Mouse (Mus musculus) embryo, embryonic 9.5 days (tissue): Measurements from ENCODE around the gene Pdhb.

Experiments
- DNase-seq: peaks from one replicate; pipeline ENCODE4 v3.0.0-alpha.2; 2017; ENCODE audit errors: extremely low spot score

Pdhb gene

DNA sequence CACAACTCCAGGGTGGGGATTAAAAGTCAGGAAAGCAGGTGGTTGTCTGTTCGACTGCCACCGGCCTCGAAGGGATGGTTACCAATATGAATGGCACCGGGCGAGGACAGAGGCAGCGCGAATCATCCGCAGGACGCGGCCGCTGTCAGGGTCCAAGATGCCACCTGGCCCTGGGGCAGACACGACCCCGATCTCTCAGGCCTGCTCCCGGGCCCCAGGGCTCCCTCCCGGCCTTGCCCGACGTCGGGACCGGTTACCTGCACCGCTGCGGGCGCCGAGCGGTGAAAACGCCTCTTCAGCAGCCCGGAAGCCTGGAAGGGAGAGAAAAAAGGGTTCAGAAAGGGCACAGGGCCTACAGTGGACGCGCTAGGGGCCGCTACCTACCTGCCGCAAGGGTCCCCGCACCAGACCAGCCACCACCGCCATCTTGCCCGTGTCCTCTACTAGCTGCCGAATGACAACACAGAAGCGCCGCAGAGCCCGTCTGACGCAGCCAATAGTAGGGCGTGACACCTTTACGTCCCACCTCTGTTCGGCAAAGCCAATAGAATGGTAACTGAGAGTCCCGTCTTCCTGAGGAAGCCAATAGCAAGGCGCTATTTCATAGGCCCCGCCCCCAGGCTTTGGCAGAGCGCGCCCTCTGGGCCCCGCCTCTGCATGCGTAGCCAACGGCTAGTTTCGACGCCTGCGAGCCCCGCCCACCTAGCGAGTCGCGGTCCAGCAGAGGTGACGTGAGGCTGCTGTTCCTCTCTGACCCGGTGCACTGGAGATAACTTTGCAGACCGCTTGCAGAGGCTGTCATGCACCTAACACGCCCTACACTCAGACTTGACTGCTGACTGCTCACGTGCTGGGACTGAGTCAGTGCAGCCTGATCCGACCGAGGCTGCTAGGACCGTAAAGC lies at the start of gene Pdhb:
Pdhb (minus strand) TSS at position 519 of the 904 bp plus-strand sequence.
- DNase-seq: peak; percentile 95

DNA sequence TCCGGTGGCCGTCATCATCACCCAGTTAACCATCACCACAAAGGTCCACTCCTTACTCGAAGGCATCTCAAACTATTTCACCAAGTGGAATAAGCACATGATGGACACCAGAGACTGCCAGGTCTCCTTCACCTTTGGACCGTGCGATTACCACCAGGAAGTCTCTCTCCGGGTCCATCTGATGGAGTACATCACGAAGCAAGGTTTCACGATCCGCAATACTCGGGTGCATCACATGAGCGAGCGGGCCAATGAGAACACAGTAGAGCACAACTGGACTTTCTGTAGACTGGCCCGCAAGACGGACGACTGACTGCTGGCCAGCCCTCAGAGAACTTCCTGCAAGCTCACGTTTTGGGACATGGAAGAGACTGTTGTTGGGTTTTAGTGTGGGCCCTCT lies 49.7 kb upstream of the Pdhb start:
- DNase-seq: no peak

DNA sequence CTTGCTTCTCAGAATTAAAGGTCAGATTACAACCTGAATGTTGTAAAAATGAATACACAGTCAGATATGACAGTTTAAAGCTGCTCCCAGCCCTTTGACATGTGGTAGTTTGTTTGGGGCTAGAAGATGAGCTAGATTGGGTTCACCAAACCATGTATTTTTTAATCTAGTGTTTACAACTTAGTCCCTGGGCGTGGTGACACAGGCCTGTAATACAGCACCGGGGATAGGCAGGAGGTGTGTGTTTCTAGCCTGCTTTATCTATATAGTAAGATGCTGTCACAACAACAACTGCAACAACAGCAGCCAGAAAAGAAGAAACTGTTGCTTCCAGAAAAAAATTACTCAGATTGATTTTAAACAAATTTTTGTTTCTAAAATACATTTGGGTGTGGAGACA lies 48.1 kb upstream of the Pdhb start:
- no peak for DNase-seq

DNA sequence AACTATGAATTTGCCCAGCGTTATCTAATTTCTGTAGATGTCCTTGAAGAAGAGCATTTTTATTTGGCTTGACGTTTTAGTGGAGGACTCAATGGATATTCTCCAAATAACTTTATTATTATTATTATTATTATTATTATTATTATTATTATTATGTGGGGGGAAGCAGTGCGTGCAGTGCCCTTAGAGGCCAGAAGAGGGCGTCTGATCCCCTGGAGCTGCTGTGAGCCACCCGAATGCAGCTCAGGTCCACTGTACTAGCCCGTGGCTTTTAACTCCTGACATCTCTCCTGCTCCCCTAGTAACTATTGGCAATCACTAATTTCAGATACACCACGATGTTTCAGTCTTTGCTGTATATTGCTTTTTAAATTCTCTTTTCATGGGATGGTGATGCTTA lies 47.5 kb upstream of the Pdhb start:
- DNase-seq: no peak

DNA sequence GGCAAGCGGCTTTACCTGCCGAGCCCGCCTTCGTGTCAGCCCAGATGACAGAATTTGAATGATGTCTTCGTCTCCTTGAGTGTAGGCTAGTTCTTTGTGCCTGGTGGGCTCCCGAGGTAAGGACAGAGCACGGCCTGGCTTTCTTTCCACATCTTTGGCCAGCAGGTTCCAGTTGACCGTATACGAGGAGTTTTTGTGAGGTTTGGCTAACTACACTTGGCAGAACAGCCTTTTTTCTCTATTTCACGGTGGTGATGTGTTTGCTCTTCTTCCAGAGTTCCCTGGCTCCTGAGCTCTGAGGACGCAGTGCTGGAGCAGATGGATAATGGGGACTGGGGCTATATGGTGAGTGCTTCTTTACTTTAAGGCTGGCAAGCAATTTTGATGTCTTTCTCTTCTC lies 47.1 kb upstream of the Pdhb start:
- no peak for DNase-seq

DNA sequence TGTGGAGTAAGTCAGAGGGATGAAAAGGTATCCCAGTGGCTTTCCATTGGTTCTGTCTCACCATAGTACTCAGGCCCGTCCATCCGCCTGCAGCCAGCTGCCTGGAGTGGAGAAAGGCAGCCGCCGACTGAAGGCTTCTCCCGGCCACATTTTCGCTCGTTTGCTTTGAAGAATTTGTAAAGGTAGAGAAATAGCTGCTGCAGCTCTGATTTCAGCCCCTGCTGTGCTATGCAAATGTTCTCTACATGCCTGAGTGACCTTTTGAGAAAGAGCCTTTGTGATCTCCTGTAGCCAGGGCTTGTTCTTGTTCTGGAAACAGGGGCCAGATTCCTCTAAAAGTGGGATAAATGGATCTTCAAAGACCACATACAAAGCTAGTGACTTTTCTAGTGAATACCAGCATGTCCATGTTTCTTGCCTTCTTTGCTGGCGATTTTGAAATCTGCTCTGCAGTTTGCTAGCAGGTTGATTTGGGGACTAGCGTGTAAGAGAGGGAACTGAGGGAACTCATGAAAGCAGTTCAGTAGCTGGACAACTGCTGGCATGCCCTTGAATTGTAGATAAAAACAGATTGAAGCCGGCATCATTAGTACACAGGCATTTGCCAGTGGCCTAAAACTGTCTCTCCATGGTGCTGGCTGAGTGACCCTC lies 46.0 kb upstream of the Pdhb start:
- DNase-seq: peak; percentile 57

DNA sequence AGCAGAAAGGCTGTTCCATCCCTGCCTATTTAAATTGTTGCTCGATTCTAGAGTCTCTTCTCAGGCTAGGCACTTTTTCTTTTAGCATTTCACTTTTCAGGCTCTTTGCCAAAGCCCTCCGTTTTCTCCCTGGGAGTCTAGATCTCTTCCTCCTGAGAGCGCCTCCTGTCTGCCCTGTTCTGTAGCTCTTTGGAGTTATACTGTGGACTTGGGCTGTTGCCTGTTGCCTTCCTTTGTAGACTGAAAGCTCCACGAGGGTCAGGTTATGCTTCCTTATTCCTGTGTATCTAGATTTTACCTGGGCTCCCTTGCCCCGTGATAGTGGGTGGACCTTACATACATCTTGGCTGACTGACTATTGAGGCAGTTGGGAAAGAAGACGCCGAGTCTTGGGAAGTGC lies 45.4 kb upstream of the Pdhb start:
- DNase-seq: no peak

DNA sequence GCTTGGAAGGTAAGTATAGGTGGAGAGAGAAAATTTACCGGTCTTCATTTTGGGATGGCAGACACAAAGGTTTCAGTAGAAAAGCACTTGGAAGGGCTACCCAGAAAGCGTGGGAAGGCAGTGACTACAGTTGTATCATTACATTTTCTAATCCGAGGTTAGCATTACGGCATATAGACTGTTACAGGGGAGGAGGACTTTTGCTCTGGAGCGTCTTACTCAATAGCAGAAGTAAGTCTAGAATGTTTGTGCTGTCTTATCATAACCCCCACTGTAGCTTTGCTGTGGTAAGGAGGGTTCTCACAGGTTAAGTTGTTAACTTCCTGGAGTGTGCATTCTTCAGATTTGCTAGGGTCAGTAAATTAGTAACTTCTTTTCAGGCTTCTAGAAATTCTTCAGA lies 43.3 kb upstream of the Pdhb start:
- DNase-seq: no peak

DNA sequence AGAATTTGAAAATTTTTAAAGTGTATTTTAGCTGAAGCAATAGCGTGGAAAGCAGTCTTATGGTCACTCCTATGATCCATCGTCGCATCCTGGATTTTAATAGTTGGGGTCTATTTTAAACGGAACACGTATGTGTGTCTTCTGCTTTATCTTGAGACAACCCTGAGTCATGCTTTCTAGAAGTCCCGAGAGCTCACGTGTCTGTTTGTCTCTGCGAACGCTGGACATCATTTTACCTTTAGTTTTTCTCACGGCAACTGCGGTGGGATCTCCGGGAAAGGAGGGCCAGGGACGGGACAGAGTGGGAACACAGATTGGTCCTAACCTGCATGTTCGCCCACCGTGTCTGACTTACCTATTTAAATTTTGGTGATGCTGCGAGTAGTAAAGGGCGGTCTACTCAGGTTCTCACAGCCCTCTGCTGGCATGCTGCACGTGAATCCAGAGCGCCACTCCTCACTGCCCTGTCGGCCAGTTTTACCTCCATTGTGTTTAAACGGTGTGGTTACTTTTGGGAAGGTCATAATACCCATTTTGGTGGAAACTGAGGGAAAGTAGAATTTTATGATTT lies 42.5 kb upstream of the Pdhb start:
- no peak for DNase-seq

DNA sequence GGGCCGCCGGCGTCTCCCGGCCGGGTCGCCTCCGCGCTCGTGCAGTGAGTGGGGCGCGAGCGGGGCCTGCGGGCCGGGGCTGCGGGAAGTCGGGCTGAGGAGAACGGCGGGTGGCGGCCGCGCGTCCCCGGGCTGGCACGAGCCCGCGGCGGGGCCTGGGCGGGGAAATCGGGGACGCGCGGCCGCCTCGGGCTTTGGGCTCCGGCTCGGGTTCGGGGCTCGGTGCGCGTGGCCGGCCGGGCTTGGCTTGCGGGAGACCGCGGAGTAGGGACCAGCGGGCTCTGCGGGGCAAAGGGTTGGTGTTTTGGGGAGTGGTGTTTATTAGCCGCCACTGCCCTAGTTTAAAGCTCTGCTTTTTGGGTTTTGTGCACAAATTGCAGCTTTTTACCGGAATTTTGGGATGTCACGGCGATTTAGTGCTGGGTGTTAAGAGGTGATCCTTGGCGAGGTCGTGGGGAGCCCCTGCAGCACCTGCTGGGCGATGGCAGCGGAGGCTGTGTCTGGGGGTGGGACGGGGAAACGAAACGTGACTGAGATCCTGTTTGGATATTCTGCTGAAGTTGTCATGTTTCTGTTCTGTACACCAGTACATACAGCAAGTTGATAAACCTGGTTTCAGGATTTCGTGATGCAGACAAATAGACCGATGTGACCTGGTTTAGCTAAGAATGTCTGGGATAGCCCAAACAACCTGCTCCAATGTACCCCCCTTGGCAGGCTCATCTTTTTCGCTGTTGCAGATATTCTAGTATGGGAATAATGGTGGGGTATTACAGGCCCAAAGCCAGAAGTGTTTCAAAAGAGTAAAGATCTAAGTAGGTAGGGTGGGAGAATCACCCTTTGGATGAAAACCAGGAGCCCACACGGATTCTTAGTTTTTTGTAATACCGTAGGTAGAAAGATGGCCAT lies 41.7 kb upstream of the Pdhb start:
- peak; percentile 78 for DNase-seq

DNA sequence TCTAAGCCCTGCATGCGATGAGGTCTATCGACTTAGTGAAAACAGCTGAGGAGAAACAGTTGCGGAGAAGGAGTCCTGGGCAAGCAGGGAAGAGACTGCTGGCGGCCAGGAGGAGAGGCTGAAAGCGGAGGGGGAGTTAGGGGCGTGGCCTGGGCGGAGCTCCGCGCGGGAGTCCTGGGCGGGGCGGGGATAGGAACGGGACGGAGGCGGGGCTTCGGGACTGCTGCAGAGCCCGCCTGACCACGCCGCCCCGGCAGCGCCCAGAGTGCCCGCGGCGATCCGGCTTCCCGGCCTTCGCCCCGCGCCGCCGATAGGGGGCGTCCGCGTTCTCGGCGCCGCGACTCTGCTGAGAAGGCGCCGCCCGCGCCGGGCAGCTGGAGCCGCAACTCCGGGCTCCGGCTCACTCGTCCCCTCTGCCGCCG lies 41.0 kb upstream of the Pdhb start, which contains the start of gene Kctd6:
Kctd6 (plus strand) TSS at position 338 of the 422 bp plus-strand sequence.
- peak; percentile 99 for DNase-seq

DNA sequence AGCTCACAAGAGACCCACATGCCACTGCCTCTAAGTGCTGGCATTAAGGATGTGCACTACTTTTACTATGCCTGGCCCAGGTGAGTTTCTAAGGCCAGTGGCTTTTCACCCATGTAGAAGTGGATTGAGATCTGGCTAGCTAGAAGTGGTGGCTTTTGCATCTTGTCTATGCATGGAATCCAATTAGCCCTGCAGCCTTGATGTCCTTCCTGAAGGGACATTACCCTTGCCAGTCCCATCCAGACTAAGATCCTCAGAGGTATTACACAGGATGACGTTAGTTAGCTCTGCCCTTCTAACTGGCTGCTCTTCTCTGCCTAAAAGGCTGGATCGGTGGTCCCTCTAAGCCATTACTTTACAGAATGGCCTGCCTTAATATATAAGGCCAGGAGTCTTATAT lies 40.2 kb upstream of the Pdhb start:
- DNase-seq: no peak

DNA sequence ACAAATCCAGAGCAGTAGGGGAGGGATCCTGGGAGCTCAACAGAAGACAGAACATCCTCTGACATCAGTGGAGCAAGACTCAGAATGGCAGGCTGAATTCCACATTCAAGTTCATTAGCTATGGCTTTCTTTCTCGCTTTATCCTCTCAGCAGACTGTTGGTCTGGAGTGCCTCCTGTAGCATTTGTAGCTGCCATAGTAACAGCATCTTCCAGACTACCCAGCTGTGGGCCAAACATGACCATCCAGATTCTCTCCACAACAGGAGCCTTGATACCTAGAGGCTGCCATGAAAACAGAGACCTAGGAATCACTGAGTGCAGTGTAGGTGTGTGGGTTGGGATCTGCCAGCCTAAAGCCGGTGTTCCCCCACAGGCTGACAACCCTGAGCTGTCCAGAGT lies 37.1 kb upstream of the Pdhb start:
- DNase-seq: no peak

DNA sequence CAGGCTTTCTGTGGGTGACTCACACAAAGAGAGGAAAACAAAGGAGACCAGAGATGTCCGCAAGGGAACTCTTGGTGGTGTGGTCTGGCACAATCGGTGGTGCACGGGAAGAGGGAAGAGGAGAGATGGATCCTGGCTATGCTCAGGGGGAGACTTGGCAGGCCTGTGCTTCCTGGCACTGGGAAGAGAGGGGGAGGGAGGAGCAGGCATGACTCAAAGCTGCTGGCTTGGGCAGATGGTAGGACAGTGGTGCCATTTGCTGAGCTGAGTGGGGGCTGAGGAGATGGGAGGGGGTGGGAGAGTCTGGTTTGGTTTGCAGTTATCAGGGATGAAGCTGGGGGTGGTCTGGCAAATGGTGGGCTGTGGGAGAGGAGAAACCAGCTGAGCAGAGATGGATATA lies 36.1 kb upstream of the Pdhb start:
- DNase-seq: no peak

DNA sequence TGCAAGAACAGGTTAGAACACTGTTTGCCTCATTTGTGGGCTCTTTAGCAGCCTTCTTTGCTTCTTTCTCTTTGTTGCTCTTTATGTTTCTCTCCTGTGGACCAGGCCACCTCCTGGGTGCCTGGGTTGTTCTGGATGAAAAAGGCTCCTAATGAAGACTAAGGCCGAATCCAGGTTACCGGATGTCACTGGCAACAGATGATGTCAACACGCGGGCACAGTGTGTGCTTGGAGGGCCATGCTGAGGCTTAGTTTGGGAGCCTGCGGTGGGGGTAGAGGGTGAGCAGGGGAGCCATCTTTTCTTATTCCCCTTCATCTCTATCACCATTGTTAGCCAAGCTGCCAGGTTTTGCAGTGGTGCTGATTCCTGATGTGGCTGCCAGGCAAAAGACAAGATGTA lies 34.7 kb upstream of the Pdhb start:
- no peak for DNase-seq

DNA sequence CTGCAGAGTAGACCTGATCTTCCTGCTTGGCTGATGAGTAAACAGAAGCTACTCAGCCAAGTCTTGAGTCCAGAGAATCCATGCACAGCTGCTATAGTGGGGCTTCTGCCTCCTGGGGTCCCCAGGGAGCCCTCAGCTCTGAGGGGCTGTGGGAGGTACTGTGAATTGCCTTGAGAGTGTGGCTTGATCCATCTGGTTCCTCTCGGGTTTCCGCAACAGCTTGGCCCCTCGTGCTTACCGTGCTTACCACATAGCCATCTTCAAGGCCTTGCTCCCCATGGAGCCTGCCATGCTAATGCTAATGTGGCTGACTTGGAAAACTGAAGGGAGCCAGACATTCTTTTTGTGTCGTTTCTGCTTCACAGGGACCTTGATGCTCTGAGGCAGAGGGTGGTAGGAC lies 34.3 kb upstream of the Pdhb start:
- no peak for DNase-seq

DNA sequence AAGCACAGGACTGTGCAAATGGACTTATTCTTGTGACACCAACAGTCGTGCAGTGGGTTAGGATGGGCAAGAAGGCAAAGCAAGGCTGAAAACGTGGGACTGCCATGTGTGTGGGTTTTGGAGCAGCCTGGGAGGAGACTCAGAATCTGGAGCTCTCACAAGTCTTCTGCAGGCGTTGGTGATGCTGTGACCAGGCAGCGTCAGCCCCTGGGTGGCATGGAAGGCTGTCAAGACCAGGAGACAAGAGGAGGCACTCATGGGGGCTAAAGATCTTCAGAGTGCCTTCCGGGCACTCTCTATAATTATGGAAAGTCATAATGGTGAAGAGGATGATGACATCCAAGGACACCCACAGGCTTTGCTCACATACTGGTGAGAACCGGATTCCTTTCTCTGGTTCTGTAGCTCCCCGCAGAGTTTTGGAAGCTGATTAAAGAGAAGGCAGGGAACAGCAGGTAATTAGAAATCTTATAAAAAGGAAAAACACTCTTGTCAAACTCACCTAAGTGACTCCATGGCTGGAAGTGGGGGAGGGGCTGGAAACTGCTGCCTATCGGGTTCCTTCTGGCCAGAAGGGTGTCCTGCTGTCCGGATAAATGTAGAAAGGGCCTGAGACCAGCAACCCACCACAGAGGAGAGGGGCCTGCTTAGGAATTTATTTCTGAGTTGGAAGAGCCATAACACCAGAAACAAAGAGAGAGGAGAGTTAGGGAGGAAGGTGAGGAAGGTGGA lies 33.5 kb upstream of the Pdhb start:
- no peak for DNase-seq

DNA sequence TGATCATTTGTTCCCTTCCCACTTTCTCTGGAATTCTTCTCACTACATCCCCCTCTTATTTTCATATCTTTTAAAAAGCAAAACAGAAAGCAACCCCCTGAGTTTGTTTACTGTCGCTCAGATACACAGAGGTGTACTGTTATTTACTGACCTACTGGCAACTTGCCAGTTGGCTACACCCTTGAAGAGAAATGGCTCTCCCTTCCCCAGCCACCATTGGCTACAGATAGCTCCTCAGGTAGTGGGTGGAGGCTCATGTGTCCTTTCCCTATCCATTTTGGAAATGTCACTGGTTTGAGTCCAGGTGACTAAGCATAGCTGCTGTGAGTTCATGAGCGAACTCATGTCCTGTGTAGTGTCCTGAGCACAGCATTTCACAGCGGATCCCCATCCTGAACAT lies 28.9 kb upstream of the Pdhb start:
- no peak for DNase-seq

DNA sequence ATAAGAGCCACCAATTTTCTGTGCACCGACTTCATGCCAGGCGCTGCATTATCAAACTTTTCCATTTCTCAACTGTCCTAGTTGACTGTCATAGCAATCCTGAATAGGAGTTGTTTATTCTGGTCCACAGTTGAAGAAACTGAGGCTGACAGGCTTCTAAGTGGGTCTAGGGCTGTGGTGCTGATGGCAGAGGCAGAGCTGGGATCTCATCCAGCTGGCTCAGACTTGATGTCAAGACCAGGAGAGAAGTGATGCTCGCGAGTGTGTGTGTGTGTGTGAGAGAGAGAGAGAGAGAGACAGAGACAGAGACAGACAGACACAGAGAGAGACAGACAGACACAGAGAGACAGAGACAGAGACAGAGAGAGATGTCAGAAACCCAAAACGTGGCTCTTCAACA lies 27.9 kb upstream of the Pdhb start:
- DNase-seq: no peak

DNA sequence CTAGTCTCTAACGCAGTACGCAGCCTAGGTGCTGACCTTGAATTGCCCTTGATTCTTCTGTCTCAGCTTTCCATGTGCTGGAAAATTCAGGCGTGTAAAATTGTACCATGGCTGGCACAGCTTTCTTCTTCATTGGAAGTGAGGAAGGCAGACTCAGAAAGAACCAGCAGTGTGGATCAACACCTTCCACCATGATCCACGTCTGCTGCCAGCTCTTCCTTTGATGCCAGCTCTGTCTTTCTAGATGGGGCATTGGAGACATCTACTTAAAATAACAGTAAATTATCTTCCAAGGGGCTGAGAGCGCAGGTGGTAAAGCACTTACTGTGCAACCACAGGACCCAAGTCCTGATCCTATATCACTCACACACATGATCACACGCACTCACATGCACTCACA lies 19.9 kb upstream of the Pdhb start:
- DNase-seq: no peak

DNA sequence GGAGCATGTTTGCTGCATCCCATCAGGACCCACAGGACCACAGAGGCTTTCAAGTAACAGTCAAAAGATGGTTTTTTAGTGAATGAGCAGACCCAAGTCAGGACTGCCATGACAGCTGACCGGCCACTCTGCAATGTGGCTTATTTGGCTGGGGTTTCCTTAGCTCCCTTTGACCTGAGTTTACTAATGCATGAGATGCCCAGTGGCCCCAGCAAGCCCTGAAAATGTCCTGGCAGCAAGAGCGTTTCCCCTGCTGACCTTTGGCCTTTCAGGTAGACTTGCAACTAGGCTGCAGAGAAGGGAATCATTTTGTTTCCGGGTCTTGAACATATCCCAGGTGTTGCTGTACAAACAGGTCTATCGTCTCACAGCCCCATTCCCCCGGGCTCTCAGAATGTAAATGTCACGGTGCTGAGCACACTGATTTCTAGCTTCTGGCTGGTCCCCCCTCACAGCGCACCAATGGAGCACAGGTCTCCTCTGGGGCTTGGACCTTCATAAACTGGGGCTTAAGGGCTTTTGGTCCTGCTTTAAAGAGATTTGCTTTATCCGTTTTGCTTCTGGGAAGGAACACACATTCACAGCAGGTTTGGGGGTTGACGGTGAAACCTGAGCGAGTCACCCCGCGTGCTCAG lies 18.6 kb upstream of the Pdhb start:
- no peak for DNase-seq
